ENCODE assay signal across 8 mouse cellular contexts in genomic region chr2:132906763-132907162, GRCm38 (mm10). TPM values are rescaled to one million over a fixed set of nuclear protein-coding genes. Genes with fewer than 3 reads are reported as not detected.
A peak's percentile ranks its signal among the peaks of the same experiment; 100 is the strongest.
DNase-seq lines count a peak whose midpoint lies in the region; ATAC-seq and TF ChIP-seq lines count a peak whose summit lies in the region.
"Had no signal": no experiment of that assay in that cellular context is flagged by ENCODE, and none has a peak within 500 bp of the region (broad histone marks: within the 10 kb centered on the region; RNA-seq: fewer than 3 reads in every experiment).

No protein-coding gene starts in this region.

- no peak for TF ChIP-seq POLR2A in limb, embryonic 14.5 days (IDR thresholded peaks at IDR 0.05; ENCODE audit: borderline replicate concordance, extremely low read depth, insufficient read depth, insufficient read length)

- no peaks in the 10 kb centered on the region for H3K4me1 ChIP-seq in kidney, embryonic 15.5 days
- no peaks in the 10 kb centered on the region for H3K4me1 ChIP-seq in ES-E14 (ENCODE audit: control insufficient read depth in 2 of 2, insufficient read depth in 2 of 2, low read length in 2 of 2, poor library complexity in 1 of 2)
- no peaks in the 10 kb centered on the region for H3K4me1 ChIP-seq in limb, embryonic 14.5 days (ENCODE audit: control insufficient read depth, insufficient read depth, low read length)

- DNase-seq in kidney, adult 8-10 months, result peak; percentile 29 to 36
- peak; percentile 38 for DNase-seq in ES-E14 (ENCODE audit: low read depth, low spot score)
- DNase-seq in cerebellum, postnatal 36 days, result peak; percentile 17 to 54
- peak; percentile 57 for DNase-seq in limb, embryonic 14.5 days (ENCODE audit: low spot score)
- no peak for DNase-seq in urinary bladder, postnatal 4 days (ENCODE audit: low spot score in 2 of 2)

- TF ChIP-seq CTCF in C2C12 (IDR thresholded peaks at IDR 0.05; ENCODE audit: control insufficient read depth, insufficient read depth, insufficient read length), result peak; percentile 41

- H3K27me3 ChIP-seq in kidney, embryonic 15.5 days, result 0 out of 2 replicates have a peak, but pooled peaks cover 3% of the 10 kb centered on the region
- H3K27me3 ChIP-seq in C2C12 (ENCODE audit: control insufficient read depth, insufficient read depth, insufficient read length), result peaks cover 7% of the 10 kb centered on the region
- H3K27me3 ChIP-seq in limb, embryonic 14.5 days (ENCODE audit: control insufficient read depth, insufficient read depth, low read length), result no peaks in the 10 kb centered on the region

- H3K9me3 ChIP-seq in kidney, embryonic 15.5 days (replicated peaks), result no peaks in the 10 kb centered on the region
- no peaks in the 10 kb centered on the region for H3K9me3 ChIP-seq in ES-E14 (ENCODE audit: control insufficient read depth, insufficient read depth, low read depth, low read length)
- H3K9me3 ChIP-seq in limb, embryonic 14.5 days (ENCODE audit: control insufficient read depth, low read length), result no peaks in the 10 kb centered on the region

- no peak overlapping the region for H3ac ChIP-seq in C2C12 (ENCODE audit: control insufficient read depth, insufficient read length, low read depth)

- no peaks in the 10 kb centered on the region for H3K79me2 ChIP-seq in C2C12 (ENCODE audit: control insufficient read depth, insufficient read depth)

- H3K4me2 ChIP-seq in kidney, embryonic 15.5 days, result no peak overlapping the region
- no peak overlapping the region for H3K4me2 ChIP-seq in limb, embryonic 14.5 days (replicated peaks; ENCODE audit: low read depth, low read length, severe bottlenecking)

- no peaks in the 10 kb centered on the region for H3K79me3 ChIP-seq in C2C12 (ENCODE audit: low read depth)

- 32% methylated on average over 8 of the region's 8 CpGs for WGBS in kidney, embryonic 15.5 days
- 32% methylated on average over 8 of the region's 8 CpGs for WGBS in limb, embryonic 14.5 days

- in situ Hi-C loops in ES-E14 (cut with MboI; ENCODE audit: low sequenced_read_pairs in 2 of 2, unreplicated experiment in 2 of 2), result loop anchor here (10.0 to 25.0 kb wide), 3 partner anchors 392 to 594 kb away; no protein-coding TSS in a partner anchor

- no peak for ATAC-seq in kidney, embryonic 15.5 days (replicated peaks; ENCODE audit: low FRiP score)
- ATAC-seq in limb, embryonic 14.5 days (ENCODE audit: low FRiP score, low read depth), result no peak

- no peak overlapping the region for H3K9ac ChIP-seq in kidney, embryonic 15.5 days
- no peak overlapping the region for H3K9ac ChIP-seq in ES-E14 (ENCODE audit: insufficient read depth, low read depth, low read length, poor library complexity, severe bottlenecking)
- H3K9ac ChIP-seq in limb, embryonic 14.5 days (ENCODE audit: low read depth, low read length, severe bottlenecking), result no peak overlapping the region

- H3K36me3 ChIP-seq in kidney, embryonic 15.5 days, result no peaks in the 10 kb centered on the region
- H3K36me3 ChIP-seq in C2C12 (ENCODE audit: control insufficient read depth, insufficient read depth) (no peaks in the 10 kb centered on the region), ES-E14 (ENCODE audit: control insufficient read depth, insufficient read depth, low read length, poor library complexity, severe bottlenecking) (no peaks in the 10 kb centered on the region)
- H3K36me3 ChIP-seq in limb, embryonic 14.5 days (ENCODE audit: control insufficient read depth, insufficient read depth, low read length), result no peaks in the 10 kb centered on the region

- H3K4me3 ChIP-seq in kidney, embryonic 15.5 days (replicated peaks), result no peak overlapping the region
- no peak overlapping the region for H3K4me3 ChIP-seq in C2C12 (ENCODE audit: insufficient read depth, poor library complexity, severe bottlenecking)
- H3K4me3 ChIP-seq in ES-E14 (ENCODE audit: insufficient read depth in 1 of 2, low read depth in 1 of 2, low read length in 2 of 2, poor library complexity in 1 of 2, severe bottlenecking in 1 of 2), result no peak overlapping the region
- H3K4me3 ChIP-seq in limb, embryonic 14.5 days (replicated peaks; ENCODE audit: low read length), result no peak overlapping the region

- no peak overlapping the region for H3K27ac ChIP-seq in kidney, embryonic 15.5 days
- no peak overlapping the region for H3K27ac ChIP-seq in ES-E14 (ENCODE audit: insufficient read depth, low read depth, low read length, poor library complexity, severe bottlenecking)
- H3K27ac ChIP-seq in limb, embryonic 14.5 days (replicated peaks; ENCODE audit: low read depth, low read length), result no peak overlapping the region
- H3K27ac ChIP-seq: macrophage had no signal

TF ChIP-seq in C2C12, 6 proteins besides CTCF, POLR2A, EP300 and RAD21:
- TF ChIP-seq CEBPB (IDR thresholded peaks at IDR 0.05; ENCODE audit: low read depth), result no peak
- no peak for TF ChIP-seq MAX (IDR thresholded peaks at IDR 0.05)
- no peak for TF ChIP-seq MYOD1 (IDR thresholded peaks at IDR 0.05; ENCODE audit: control insufficient read depth, insufficient read length, low read depth)
- no peak for TF ChIP-seq MYOG (IDR thresholded peaks at IDR 0.05; ENCODE audit: control insufficient read depth, extremely low read depth, insufficient read length)
- TF ChIP-seq USF1 (IDR thresholded peaks at IDR 0.05; ENCODE audit: low read depth), result no peak
- TF ChIP-seq FOSL1 (IDR thresholded peaks at IDR 0.05; ENCODE audit: insufficient read depth, low read length, poor library complexity, severe bottlenecking), result no peak

TF ChIP-seq in ES-E14, 5 proteins besides CTCF, POLR2A, EP300 and RAD21:
- TF ChIP-seq ZNF384 (IDR thresholded peaks at IDR 0.05; ENCODE audit: low read depth, low read length), result no peak
- TF ChIP-seq ZC3H11A (IDR thresholded peaks at IDR 0.05; ENCODE audit: borderline replicate concordance, low read depth, low read length), result peak; percentile 62
TF ChIP-seq in ES-E14: peak in this region for 1.

RNA-seq across cellular contexts. Expression of gene Lrrn4, which starts 26.1 kb away (rescaled TPM):
- polyA plus RNA-seq in kidney, embryonic 15.5 days (2015; fragmentation: Nextera tagmentation; extraction: Ambion mirVana), result 1.3 and 2.3 TPM in 2 replicates
- not detected for polyA plus RNA-seq in C2C12 (2012; fragmentation: generic; extraction: Trizol)
- total RNA-seq in ES-E14 (2012; rRNA removed), result 11.8 and 14.3 TPM in 2 replicates
- polyA plus RNA-seq in limb, embryonic 14.5 days (2012; rRNA removed), result 0.31 and 0.36 TPM in 2 replicates
- 0.32 and 0.51 TPM in 2 replicates for polyA plus RNA-seq in limb, embryonic 14.5 days (2014; fragmentation: Nextera tagmentation; extraction: Ambion mirVana)
- polyA plus RNA-seq: macrophage had no signal

RNA-seq across cellular contexts. Expression of gene Fermt1, which starts 38.9 kb away (rescaled TPM):
- polyA plus RNA-seq in kidney, embryonic 15.5 days (2015; fragmentation: Nextera tagmentation; extraction: Ambion mirVana), result 14.9 and 16.2 TPM in 2 replicates
- not detected for polyA plus RNA-seq in C2C12 (2012; fragmentation: generic; extraction: Trizol)
- 2.4 and 2.7 TPM in 2 replicates for total RNA-seq in ES-E14 (2012; rRNA removed)
- 2.9 and 3.9 TPM in 2 replicates for polyA plus RNA-seq in limb, embryonic 14.5 days (2012; rRNA removed)
- polyA plus RNA-seq in limb, embryonic 14.5 days (2014; fragmentation: Nextera tagmentation; extraction: Ambion mirVana), result 16.2 and 19.5 TPM in 2 replicates
- polyA plus RNA-seq: macrophage had no signal

Comparison
In these comparisons a context has a peak if more than half of its experiments do, and no peak if none do; other contexts are left out.
1. DNase-seq: peak in kidney, adult 8-10 months (2 of 2), ES-E14 (single experiment), cerebellum, postnatal 36 days (2 of 2) and limb, embryonic 14.5 days (single experiment); none in urinary bladder, postnatal 4 days (0 of 2).